Mouse (Mus musculus) forebrain, embryonic 16.5 days (tissue): ENCODE measurements at regions not wholly inside any gene's neighbourhood (a gene's known extent, or its start where the extent isn't known, plus 50 kb on each side); places are given as distances from the start of the nearest gene placed in this dataset.

Experiments used
- ATAC-seq: fragments of 200-750 bp; cut with Nextera tagmentation; 2 replicates; pipeline ENCODE4 v1.8.0; 2017; ENCODE audit warnings: mild to moderate bottlenecking, moderate library complexity
- H3K27ac ChIP-seq: fragments of 300-500 bp; sonication (generic); 2 replicates; pipeline ENCODE4 v1.5.1; 2014; ENCODE audit warnings: low read length, control low read depth
- H3K27me3 ChIP-seq: fragments of 300-500 bp; sonication (generic); replicated peaks from 2 replicates; pipeline ENCODE4 v1.6.1; 2014; ENCODE audit warnings: low read length; ENCODE audit not compliant: control insufficient read depth, insufficient read depth
- H3K36me3 ChIP-seq: fragments of 300-500 bp; sonication (generic); 2 replicates; pipeline ENCODE4 v1.6.1; 2014; ENCODE audit not compliant: control insufficient read depth, insufficient read depth
- H3K4me1 ChIP-seq: fragments of 300-500 bp; sonication (generic); replicated peaks from 2 replicates; pipeline ENCODE4 v1.6.1; 2014; ENCODE audit warnings: low read length; ENCODE audit not compliant: control insufficient read depth, insufficient read depth
- H3K4me2 ChIP-seq: fragments of 300-500 bp; sonication (generic); 2 replicates; pipeline ENCODE4 v1.6.1; 2014; ENCODE audit warnings: mild to moderate bottlenecking, low read length, control low read depth
- H3K4me3 ChIP-seq: fragments of 300-500 bp; sonication (generic); replicated peaks from 2 replicates; pipeline ENCODE4 v1.5.1; 2014; ENCODE audit warnings: mild to moderate bottlenecking, low read length, control low read depth
- H3K9ac ChIP-seq: fragments of 300-500 bp; sonication (generic); replicated peaks from 2 replicates; pipeline ENCODE4 v1.6.1; 2014; ENCODE audit warnings: low read depth, low read length, control low read depth
- H3K9me3 ChIP-seq: fragments of 300-500 bp; sonication (generic); 2 replicates; pipeline ENCODE4 v1.6.1; 2016; ENCODE audit warnings: low read length; ENCODE audit not compliant: control insufficient read depth
- WGBS: fragments of 180-500 bp; shearing (Covaris S2); extraction: QIAGEN DNeasy Blood & Tissue Kit; methylation state at CpG from one replicate; pipeline ENCODE4 v1.1.7; 2014; 5-methylcytosine and 5-hydroxymethylcytosine counted together

DNA sequence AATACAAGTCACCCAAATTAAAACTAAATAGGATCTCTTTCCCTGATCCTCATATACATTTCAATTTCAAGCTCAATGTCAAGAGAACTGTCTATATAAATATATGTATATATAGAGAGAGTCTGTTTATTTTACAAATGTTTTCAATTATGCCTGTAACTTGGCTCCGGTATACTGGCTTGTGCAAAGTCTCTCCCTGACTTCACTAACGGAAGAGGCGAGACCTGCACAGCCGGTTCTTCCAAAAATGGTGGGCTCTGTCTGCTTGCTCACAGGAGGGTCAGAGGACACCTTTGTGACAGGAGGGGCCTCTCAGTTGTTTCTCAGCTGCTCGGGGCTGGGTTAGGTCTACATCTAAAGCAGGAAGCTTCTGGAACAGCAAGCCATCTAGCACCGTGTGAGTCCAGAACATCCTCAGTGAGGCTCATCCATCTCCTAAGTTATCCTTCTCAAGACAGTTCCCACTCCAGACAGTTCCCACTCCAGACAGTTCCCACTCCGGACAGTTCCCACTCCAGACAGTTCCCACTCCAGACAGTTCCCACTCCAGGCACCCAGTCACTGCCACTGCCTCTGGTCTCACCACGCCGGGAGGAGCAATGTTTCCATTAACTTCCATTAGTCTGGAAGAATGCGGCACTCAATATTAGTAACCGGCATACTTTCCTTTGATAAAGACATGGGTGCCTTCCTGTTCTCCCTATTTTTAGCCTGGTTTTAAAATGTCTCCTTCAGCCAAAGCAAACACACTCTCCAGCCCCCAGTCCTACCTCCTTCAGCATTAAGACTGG, 148.4 kb upstream of the Nfe2l3 start:
- ATAC-seq = no peak
- H3K9ac ChIP-seq = no peak overlapping the region
- no peaks in the 10 kb centered on the region for H3K9me3 ChIP-seq
- no peak overlapping the region for H3K27ac ChIP-seq
- 84% methylated on average over 11 of the region's 11 CpGs for WGBS
- H3K36me3 ChIP-seq = no peaks in the 10 kb centered on the region
- H3K4me3 ChIP-seq = no peak overlapping the region
- H3K27me3 ChIP-seq = no peaks in the 10 kb centered on the region
- no peaks in the 10 kb centered on the region for H3K4me1 ChIP-seq
- H3K4me2 ChIP-seq = no peak overlapping the region

GRCm38 (mm10) chr6:51284881-51285280, 147.6 kb upstream of the Nfe2l3 start:
- no peak overlapping the region for H3K9ac ChIP-seq
- 0 out of 2 replicates have a peak, but pooled peaks cover 2% of the 10 kb centered on the region for H3K4me1 ChIP-seq
- H3K9me3 ChIP-seq = no peaks in the 10 kb centered on the region
- WGBS = 78% methylated on average over 9 of the region's 9 CpGs
- H3K27ac ChIP-seq = no peak overlapping the region
- no peaks in the 10 kb centered on the region for H3K27me3 ChIP-seq
- no peak for ATAC-seq
- H3K36me3 ChIP-seq = no peaks in the 10 kb centered on the region
- H3K4me3 ChIP-seq = no peak overlapping the region
- H3K4me2 ChIP-seq = no peak overlapping the region

DNA sequence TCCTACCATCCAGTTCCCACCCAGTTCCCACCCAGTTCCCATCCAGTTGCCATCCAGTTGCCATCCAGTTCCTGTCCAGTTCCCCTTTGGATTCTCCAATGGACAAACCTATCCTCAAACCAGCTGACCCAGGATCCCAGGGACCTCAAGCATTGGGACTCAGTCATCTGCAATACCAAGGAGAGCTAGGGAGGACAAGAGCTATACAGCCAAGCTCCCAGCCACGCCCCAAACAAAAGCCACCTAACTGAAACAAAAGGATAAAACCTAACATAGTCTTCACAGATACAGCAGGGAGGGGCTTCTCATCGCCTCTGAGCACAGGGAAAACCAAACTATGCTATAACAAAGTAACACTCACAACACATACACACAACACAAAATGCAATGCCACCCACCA, 145.6 kb upstream of the Nfe2l3 start:
- Histone ChIP-seq H3K27ac (no peak overlapping the region), H3K36me3 (no peaks in the 10 kb centered on the region), H3K27me3 (no peaks in the 10 kb centered on the region), H3K9ac (no peak overlapping the region), H3K9me3 (no peaks in the 10 kb centered on the region), H3K4me3 (no peak overlapping the region), H3K4me1 (0 out of 2 replicates have a peak, but pooled peaks cover 2% of the 10 kb centered on the region), H3K4me2 (no peak overlapping the region)
- WGBS = 77% methylated on average over 2 of the region's 2 CpGs
- no peak for ATAC-seq

GRCm38 (mm10) chr6:51287383-51287782, 145.1 kb upstream of the Nfe2l3 start:
- no peak for ATAC-seq
- no peak overlapping the region for H3K4me2 ChIP-seq
- 71% methylated on average over 2 of the region's 2 CpGs for WGBS
- no peak overlapping the region for H3K4me3 ChIP-seq
- no peaks in the 10 kb centered on the region for H3K27me3 ChIP-seq
- H3K9ac ChIP-seq = no peak overlapping the region
- H3K27ac ChIP-seq = no peak overlapping the region
- no peaks in the 10 kb centered on the region for H3K36me3 ChIP-seq
- H3K9me3 ChIP-seq = no peaks in the 10 kb centered on the region
- 0 out of 2 replicates have a peak, but pooled peaks cover 2% of the 10 kb centered on the region for H3K4me1 ChIP-seq

DNA sequence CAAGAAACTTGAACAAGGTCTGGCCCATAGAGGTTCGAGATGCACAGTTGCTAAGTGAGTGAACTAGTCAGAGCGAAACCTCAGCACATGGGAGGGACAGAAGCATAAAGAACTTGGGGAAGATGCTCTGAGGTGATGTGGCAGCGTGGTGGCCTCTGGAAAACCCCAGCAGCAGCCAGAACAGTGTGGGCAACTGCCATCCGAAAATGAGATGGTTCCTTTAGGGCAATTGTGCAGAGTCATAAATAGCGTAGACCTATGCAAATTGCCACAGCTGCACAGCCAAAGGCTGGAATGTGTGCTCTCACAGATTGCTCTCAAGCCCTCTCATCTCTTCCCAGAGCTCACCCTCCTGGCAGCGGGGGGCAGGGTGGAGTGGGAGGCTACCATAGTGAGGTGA, 144.7 kb upstream of the Nfe2l3 start:
- Histone ChIP-seq H3K4me3 (no peak overlapping the region), H3K4me2 (no peak overlapping the region), H3K9me3 (no peaks in the 10 kb centered on the region), H3K4me1 (0 out of 2 replicates have a peak, but pooled peaks cover 2% of the 10 kb centered on the region), H3K9ac (no peak overlapping the region), H3K36me3 (no peaks in the 10 kb centered on the region), H3K27me3 (no peaks in the 10 kb centered on the region), H3K27ac (no peak overlapping the region)
- ATAC-seq = no peak
- 78% methylated on average over 6 of the region's 6 CpGs for WGBS

- 0 out of 2 replicates have a peak, but pooled peaks cover 2% of the 10 kb centered on the region for H3K4me1 ChIP-seq
- H3K4me3 ChIP-seq = no peak overlapping the region
- no peaks in the 10 kb centered on the region for H3K36me3 ChIP-seq
- ATAC-seq = no peak
- no peaks in the 10 kb centered on the region for H3K27me3 ChIP-seq
- H3K27ac ChIP-seq = no peak overlapping the region
- no peak overlapping the region for H3K9ac ChIP-seq
- 83% methylated on average over 7 of the region's 7 CpGs for WGBS
- no peaks in the 10 kb centered on the region for H3K9me3 ChIP-seq
- H3K4me2 ChIP-seq = no peak overlapping the region
Observed at GRCm38 (mm10) chr6:51288306-51289066, 144.0 kb upstream of the Nfe2l3 start.

DNA sequence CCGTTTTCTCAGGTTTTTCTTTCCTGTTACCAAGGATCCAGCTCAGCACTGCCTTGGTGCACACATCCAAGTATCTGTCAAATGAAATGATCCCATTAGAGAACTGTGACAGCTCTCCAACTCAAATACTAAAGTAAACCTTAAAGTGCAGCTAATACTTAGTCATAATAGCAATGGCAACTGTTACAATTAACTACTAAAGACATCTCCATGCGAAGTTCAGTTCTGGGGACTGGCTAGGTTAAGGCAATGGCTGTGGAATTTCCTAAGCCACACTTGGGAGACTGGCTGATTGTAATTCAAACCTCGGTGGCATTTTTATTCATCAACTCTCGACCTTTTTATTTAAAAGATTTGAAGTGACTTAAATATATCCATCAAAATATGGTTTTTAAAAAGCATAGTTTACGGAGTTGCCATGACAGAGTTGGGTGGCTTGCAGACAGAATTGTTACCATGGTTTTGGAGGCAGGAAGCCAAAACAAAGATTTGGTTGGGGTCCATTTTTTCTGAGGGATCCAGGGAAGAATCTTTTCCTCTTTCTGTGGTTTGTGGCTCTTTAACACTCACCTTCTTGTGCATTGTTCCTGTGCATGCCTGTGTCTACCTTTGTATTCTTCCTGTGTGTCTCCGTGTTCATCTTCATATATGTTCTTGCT, 143.3 kb upstream of the Nfe2l3 start:
- H3K4me2 ChIP-seq = no peak overlapping the region
- H3K4me1 ChIP-seq = 0 out of 2 replicates have a peak, but pooled peaks cover 2% of the 10 kb centered on the region
- no peak overlapping the region for H3K27ac ChIP-seq
- H3K36me3 ChIP-seq = no peaks in the 10 kb centered on the region
- H3K9me3 ChIP-seq = no peaks in the 10 kb centered on the region
- H3K27me3 ChIP-seq = no peaks in the 10 kb centered on the region
- no peak overlapping the region for H3K9ac ChIP-seq
- WGBS = 65% methylated on average over 6 of the region's 6 CpGs
- no peak overlapping the region for H3K4me3 ChIP-seq
- ATAC-seq = no peak

GRCm38 (mm10) chr6:51300694-51301417, 131.6 kb upstream of the Nfe2l3 start:
- no peak for ATAC-seq
- no peaks in the 10 kb centered on the region for H3K36me3 ChIP-seq
- no peak overlapping the region for H3K4me3 ChIP-seq
- no peak overlapping the region for H3K4me2 ChIP-seq
- H3K9me3 ChIP-seq = no peaks in the 10 kb centered on the region
- no peak overlapping the region for H3K27ac ChIP-seq
- WGBS = 80% methylated on average over 11 of the region's 11 CpGs
- no peak overlapping the region for H3K9ac ChIP-seq
- H3K27me3 ChIP-seq = no peaks in the 10 kb centered on the region
- no peaks in the 10 kb centered on the region for H3K4me1 ChIP-seq

DNA sequence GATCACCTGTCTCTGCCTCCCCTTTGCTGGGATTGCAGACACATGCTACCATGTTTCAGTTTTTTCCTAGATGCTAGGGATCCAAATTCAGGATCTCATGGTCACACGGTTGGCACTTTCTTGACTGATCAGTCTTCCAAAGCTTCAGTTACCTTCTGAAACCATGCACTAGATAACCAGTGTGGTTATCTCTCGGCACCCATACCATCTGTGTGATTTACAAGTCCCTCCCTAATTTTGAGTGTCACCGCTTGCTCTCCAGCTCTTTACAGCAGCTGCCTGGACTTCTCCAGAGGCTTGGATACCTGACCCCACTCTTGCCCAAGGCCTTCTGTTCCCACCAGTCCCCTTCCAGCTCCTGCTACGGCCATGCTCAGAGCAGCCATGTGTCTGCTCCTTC, 130.6 kb upstream of the Nfe2l3 start:
- no peaks in the 10 kb centered on the region for H3K4me1 ChIP-seq
- no peaks in the 10 kb centered on the region for H3K36me3 ChIP-seq
- no peak overlapping the region for H3K4me2 ChIP-seq
- no peak overlapping the region for H3K4me3 ChIP-seq
- H3K27me3 ChIP-seq = no peaks in the 10 kb centered on the region
- 94% methylated on average over 4 of the region's 4 CpGs for WGBS
- no peak for ATAC-seq
- no peaks in the 10 kb centered on the region for H3K9me3 ChIP-seq
- H3K27ac ChIP-seq = no peak overlapping the region
- H3K9ac ChIP-seq = no peak overlapping the region
